Comparison of ENCODE assay signal across 16 mouse cellular contexts in genomic region chr14:74672137-74673019, GRCm38 (mm10). TPM values are rescaled to one million over a fixed set of nuclear protein-coding genes. Genes with fewer than 3 reads are reported as not detected.
DNase-seq lines count a peak whose midpoint lies in the region; ATAC-seq lines count a peak whose summit lies in the region.
"Had no signal": no experiment of that assay in that cellular context is flagged by ENCODE, and none has a peak within 500 bp of the region (broad histone marks: within the 10 kb centered on the region; RNA-seq: fewer than 3 reads in every experiment).

No protein-coding gene starts in this region.

- H3K27me3 ChIP-seq in midbrain, embryonic 11.5 days (ENCODE audit: control insufficient read depth, insufficient read depth, low read length) = no peaks in the 10 kb centered on the region
- no peaks in the 10 kb centered on the region for H3K27me3 ChIP-seq in midbrain, embryonic 10.5 days (ENCODE audit: low read depth, poor library complexity, severe bottlenecking)
- no peaks in the 10 kb centered on the region for H3K27me3 ChIP-seq in embryonic facial prominence, embryonic 14.5 days (replicated peaks; ENCODE audit: control insufficient read depth, insufficient read depth, low read length)
- H3K27me3 ChIP-seq in liver, embryonic 15.5 days = no peaks in the 10 kb centered on the region
- no peaks in the 10 kb centered on the region for H3K27me3 ChIP-seq in forebrain, embryonic 13.5 days
- H3K27me3 ChIP-seq: heart, embryonic 15.5 days had no signal

- H3K4me2 ChIP-seq in midbrain, embryonic 11.5 days = no peak overlapping the region
- no peak overlapping the region for H3K4me2 ChIP-seq in embryonic facial prominence, embryonic 14.5 days (ENCODE audit: low read depth, low read length)
- H3K4me2 ChIP-seq in liver, embryonic 15.5 days = peak overlapping the region; percentile 66
- no peak overlapping the region for H3K4me2 ChIP-seq in forebrain, embryonic 13.5 days
- H3K4me2 ChIP-seq: heart, embryonic 15.5 days had no signal

- 74% methylated on average over 10 of the region's 10 CpGs for WGBS in midbrain, embryonic 11.5 days
- 79% methylated on average over 10 of the region's 10 CpGs for WGBS in midbrain, embryonic 10.5 days
- WGBS in embryonic facial prominence, embryonic 14.5 days = 52% methylated on average over 10 of the region's 10 CpGs
- WGBS in liver, embryonic 15.5 days (ENCODE audit: insufficient replicate concordance) = 29% methylated on average over 10 of the region's 10 CpGs
- WGBS in forebrain, embryonic 13.5 days = 79% methylated on average over 10 of the region's 10 CpGs

- DNase-seq in midbrain, embryonic 11.5 days (ENCODE audit: low spot score, missing footprints) = no peak
- no peak for DNase-seq in midbrain, embryonic 10.5 days (ENCODE audit: low spot score)
- peak; percentile 24 for DNase-seq in embryonic facial prominence, embryonic 14.5 days (ENCODE audit: low spot score)
- DNase-seq in spleen, postnatal 36 days (ENCODE audit: low spot score in 2 of 2) = peak; percentile 30 to 53
- DNase-seq in cerebellum, adult 9-11 months = no peak
- no peak for DNase-seq in lung, postnatal 10 days
- DNase-seq: adrenal gland, postnatal 10 days; B cell, adult 2 months; cerebellum, postnatal 14 days; gastrocnemius, postnatal 25 days; lung, postnatal 36 days had no signal

- no peak overlapping the region for H3K4me3 ChIP-seq in midbrain, embryonic 11.5 days (ENCODE audit: low read depth, low read length)
- H3K4me3 ChIP-seq in midbrain, embryonic 10.5 days = no peak overlapping the region
- H3K4me3 ChIP-seq in embryonic facial prominence, embryonic 14.5 days (ENCODE audit: low read depth, low read length) = no peak overlapping the region
- peak overlapping the region; percentile 39 for H3K4me3 ChIP-seq in liver, embryonic 15.5 days (replicated peaks)
- H3K4me3 ChIP-seq in forebrain, embryonic 13.5 days = no peak overlapping the region
- H3K4me3 ChIP-seq: heart, embryonic 15.5 days; layer of hippocampus, adult 2 months had no signal

- H3K36me3 ChIP-seq in midbrain, embryonic 11.5 days (ENCODE audit: control insufficient read depth, insufficient read depth, low read length) = no peaks in the 10 kb centered on the region
- H3K36me3 ChIP-seq in midbrain, embryonic 10.5 days = no peaks in the 10 kb centered on the region
- no peaks in the 10 kb centered on the region for H3K36me3 ChIP-seq in embryonic facial prominence, embryonic 14.5 days (ENCODE audit: control insufficient read depth, insufficient read depth, low read length)
- H3K36me3 ChIP-seq in liver, embryonic 15.5 days (replicated peaks) = no peaks in the 10 kb centered on the region
- H3K36me3 ChIP-seq in forebrain, embryonic 13.5 days (ENCODE audit: poor library complexity, severe bottlenecking) = no peaks in the 10 kb centered on the region
- H3K36me3 ChIP-seq: heart, embryonic 15.5 days had no signal

- no peak overlapping the region for H3K9ac ChIP-seq in midbrain, embryonic 11.5 days (ENCODE audit: low read length)
- no peak overlapping the region for H3K9ac ChIP-seq in embryonic facial prominence, embryonic 14.5 days (ENCODE audit: low read depth, low read length)
- peak overlapping the region; percentile 45; the same call in 1 of the 2 replicates for H3K9ac ChIP-seq in liver, embryonic 15.5 days
- H3K9ac ChIP-seq in forebrain, embryonic 13.5 days = no peak overlapping the region
- H3K9ac ChIP-seq: heart, embryonic 15.5 days had no signal

- peak; percentile 58; the same call in 1 of the 2 replicates for ATAC-seq in midbrain, embryonic 11.5 days (ENCODE audit: low FRiP score)
- 0 out of 2 replicates have a peak, but pooled peaks have one; percentile 33 for ATAC-seq in embryonic facial prominence, embryonic 14.5 days (ENCODE audit: low read depth)
- ATAC-seq in liver, embryonic 15.5 days (ENCODE audit: insufficient read depth) = peak; percentile 91
- no peak for ATAC-seq in forebrain, embryonic 13.5 days
- ATAC-seq: Patski had no signal

- no peaks in the 10 kb centered on the region for H3K4me1 ChIP-seq in midbrain, embryonic 11.5 days (ENCODE audit: control insufficient read depth, insufficient read depth, low read length)
- no peaks in the 10 kb centered on the region for H3K4me1 ChIP-seq in midbrain, embryonic 10.5 days
- H3K4me1 ChIP-seq in embryonic facial prominence, embryonic 14.5 days (ENCODE audit: control insufficient read depth, insufficient read depth, low read length) = no peaks in the 10 kb centered on the region
- peaks cover 29% of the 10 kb centered on the region for H3K4me1 ChIP-seq in liver, embryonic 15.5 days (replicated peaks)
- H3K4me1 ChIP-seq in forebrain, embryonic 13.5 days = no peaks in the 10 kb centered on the region

- no peaks in the 10 kb centered on the region for H3K9me3 ChIP-seq in midbrain, embryonic 11.5 days (ENCODE audit: control insufficient read depth, low read length)
- H3K9me3 ChIP-seq in midbrain, embryonic 10.5 days (replicated peaks) = no peaks in the 10 kb centered on the region
- H3K9me3 ChIP-seq in embryonic facial prominence, embryonic 14.5 days (ENCODE audit: control insufficient read depth, low read length) = no peaks in the 10 kb centered on the region
- H3K9me3 ChIP-seq in liver, embryonic 15.5 days (replicated peaks) = no peaks in the 10 kb centered on the region
- no peaks in the 10 kb centered on the region for H3K9me3 ChIP-seq in forebrain, embryonic 13.5 days (replicated peaks)
- H3K9me3 ChIP-seq: heart, embryonic 15.5 days had no signal

- no peak overlapping the region for H3K27ac ChIP-seq in midbrain, embryonic 11.5 days (ENCODE audit: low read depth, low read length)
- H3K27ac ChIP-seq in midbrain, embryonic 10.5 days (replicated peaks) = no peak overlapping the region
- no peak overlapping the region for H3K27ac ChIP-seq in embryonic facial prominence, embryonic 14.5 days (replicated peaks; ENCODE audit: low read depth, low read length)
- peak overlapping the region; percentile 83 for H3K27ac ChIP-seq in liver, embryonic 15.5 days (replicated peaks)
- H3K27ac ChIP-seq in forebrain, embryonic 13.5 days = no peak overlapping the region
- H3K27ac ChIP-seq: layer of hippocampus, adult 2 months had no signal

RNA-seq across cellular contexts. Expression of gene Htr2a, which starts 31.7 kb away (rescaled TPM):
- polyA plus RNA-seq in midbrain, embryonic 11.5 days (2014; fragmentation: Nextera tagmentation; extraction: Ambion mirVana) = 0.41 and 0.75 TPM in 2 replicates
- polyA plus RNA-seq in midbrain, embryonic 10.5 days (2016; fragmentation: Nextera tagmentation; extraction: Ambion mirVana) = 0.20 and 0.42 TPM in 2 replicates
- 1.0 and 1.1 TPM in 2 replicates for polyA plus RNA-seq in embryonic facial prominence, embryonic 14.5 days (2014; fragmentation: Nextera tagmentation; extraction: Ambion mirVana)
- 0.18 and 0.20 TPM in 2 replicates for polyA plus RNA-seq in liver, embryonic 15.5 days (2015; fragmentation: Nextera tagmentation; extraction: Ambion mirVana)
- 0.65 and 0.71 TPM in 2 replicates for polyA plus RNA-seq in forebrain, embryonic 13.5 days (2015; fragmentation: Nextera tagmentation; extraction: Ambion mirVana)

RNA-seq across cellular contexts. Expression of gene Esd, which starts 59.7 kb away (rescaled TPM):
- polyA plus RNA-seq in midbrain, embryonic 11.5 days (2014; fragmentation: Nextera tagmentation; extraction: Ambion mirVana) = 386 and 391 TPM in 2 replicates
- 350 and 355 TPM in 2 replicates for polyA plus RNA-seq in midbrain, embryonic 10.5 days (2016; fragmentation: Nextera tagmentation; extraction: Ambion mirVana)
- 302 and 330 TPM in 2 replicates for polyA plus RNA-seq in embryonic facial prominence, embryonic 14.5 days (2014; fragmentation: Nextera tagmentation; extraction: Ambion mirVana)
- 165 and 180 TPM in 2 replicates for polyA plus RNA-seq in liver, embryonic 15.5 days (2015; fragmentation: Nextera tagmentation; extraction: Ambion mirVana)
- polyA plus RNA-seq in forebrain, embryonic 13.5 days (2015; fragmentation: Nextera tagmentation; extraction: Ambion mirVana) = 303 and 336 TPM in 2 replicates

Comparison
In these comparisons a context has a peak if more than half of its experiments do, and no peak if none do; other contexts are left out.
1. DNase-seq: peak in embryonic facial prominence, embryonic 14.5 days (single experiment) and spleen, postnatal 36 days (2 of 2); none in midbrain, embryonic 11.5 days (single experiment), midbrain, embryonic 10.5 days (single experiment), cerebellum, adult 9-11 months (single experiment) and lung, postnatal 10 days (single experiment).